Mouse (Mus musculus): ENCODE results near the gene B4galnt2.
"Not testable (repeated sequence)": the region's sequence is repeated elsewhere in the genome, so short reads cannot be mapped to it uniquely, and the experiment has no call there.

Gene B4galnt2

GRCm38 (mm10) chr11:95914571-95914991 is at the start of gene B4galnt2:
TSS of gene B4galnt2 (minus strand) at chr11:95914891.
- no peak for DNase-seq (ENCODE audit: low read depth, low spot score)

GRCm38 (mm10) chr11:95963304-95963703 is 48.6 kb upstream of the B4galnt2 start:
- no peak for DNase-seq (ENCODE audit: low read depth, low spot score)

- peak; percentile 15 for DNase-seq (ENCODE audit: low read depth, low spot score)
Measured at GRCm38 (mm10) chr11:95959152-95959551, 44.5 kb upstream of the B4galnt2 start.

- no peak for DNase-seq (ENCODE audit: low read depth, low spot score)
Measured at GRCm38 (mm10) chr11:95958251-95958650, 43.6 kb upstream of the B4galnt2 start.

- no peak for DNase-seq (ENCODE audit: low read depth, low spot score)
Measured at GRCm38 (mm10) chr11:95957407-95957806, 42.7 kb upstream of the B4galnt2 start.

- DNase-seq (ENCODE audit: low read depth, low spot score): no peak
Measured at GRCm38 (mm10) chr11:95953313-95953712, 38.6 kb upstream of the B4galnt2 start.

GRCm38 (mm10) chr11:95945838-95946472 is 31.3 kb upstream of the B4galnt2 start:
- no peak for DNase-seq (ENCODE audit: low read depth, low spot score)

- no peak for DNase-seq (ENCODE audit: low read depth, low spot score)
Measured at GRCm38 (mm10) chr11:95939828-95940507, 25.3 kb upstream of the B4galnt2 start.

- no peak for DNase-seq (ENCODE audit: low read depth, low spot score)
Measured at GRCm38 (mm10) chr11:95936409-95936808, 21.7 kb upstream of the B4galnt2 start.

GRCm38 (mm10) chr11:95932168-95932567 is 17.5 kb upstream of the B4galnt2 start:
- not testable (repeated sequence) for DNase-seq (ENCODE audit: low read depth, low spot score)

GRCm38 (mm10) chr11:95926398-95926797 is 11.7 kb upstream of the B4galnt2 start:
- peak; percentile 32 for DNase-seq (ENCODE audit: low read depth, low spot score)

GRCm38 (mm10) chr11:95925976-95926375 is 11.3 kb upstream of the B4galnt2 start:
- DNase-seq (ENCODE audit: low read depth, low spot score): no peak

GRCm38 (mm10) chr11:95924215-95924614 is 9.5 kb upstream of the B4galnt2 start:
- DNase-seq (ENCODE audit: low read depth, low spot score): no peak

GRCm38 (mm10) chr11:95923477-95923876 is 8.8 kb upstream of the B4galnt2 start:
- not testable (repeated sequence) for DNase-seq (ENCODE audit: low read depth, low spot score)

GRCm38 (mm10) chr11:95921991-95922621 is 7.4 kb upstream of the B4galnt2 start:
- DNase-seq (ENCODE audit: low read depth, low spot score): no peak

- DNase-seq (ENCODE audit: low read depth, low spot score): no peak
Measured at GRCm38 (mm10) chr11:95916426-95916825, 1.7 kb upstream of the B4galnt2 start.

- no peak for DNase-seq (ENCODE audit: low read depth, low spot score)
Measured at GRCm38 (mm10) chr11:95915006-95915710, 467 bp upstream of the B4galnt2 start.

- DNase-seq (ENCODE audit: low read depth, low spot score): peak; percentile 32
Measured at GRCm38 (mm10) chr11:95913959-95914566, 628 bp downstream of the B4galnt2 start.

GRCm38 (mm10) chr11:95911579-95911978 is 3.1 kb downstream of the B4galnt2 start:
- no peak for DNase-seq (ENCODE audit: low read depth, low spot score)

GRCm38 (mm10) chr11:95907805-95908524 is 6.7 kb downstream of the B4galnt2 start:
- no peak for DNase-seq (ENCODE audit: low read depth, low spot score)

GRCm38 (mm10) chr11:95904290-95904689 is 10.4 kb downstream of the B4galnt2 start:
- no peak for DNase-seq (ENCODE audit: low read depth, low spot score)
